18 mouse cellular contexts compared by ENCODE assay signal in genomic region chr6:117159710-117160690, GRCm38 (mm10). TPM values are rescaled to one million over a fixed set of nuclear protein-coding genes. Genes with fewer than 3 reads are reported as not detected.
A peak's percentile ranks its signal among the peaks of the same experiment; 100 is the strongest.
DNase-seq lines count a peak whose midpoint lies in the region; ATAC-seq and TF ChIP-seq lines count a peak whose summit lies in the region.
"Had no signal": no experiment of that assay in that cellular context is flagged by ENCODE, and none has a peak within 500 bp of the region (broad histone marks: within the 10 kb centered on the region; RNA-seq: fewer than 3 reads in every experiment).

No protein-coding gene starts in this region.

- H3K9me3 ChIP-seq in midbrain, embryonic 11.5 days (ENCODE audit: control insufficient read depth, low read length), result no peaks in the 10 kb centered on the region
- H3K9me3 ChIP-seq in midbrain, embryonic 13.5 days, result no peaks in the 10 kb centered on the region
- H3K9me3 ChIP-seq: embryonic facial prominence, embryonic 15.5 days; hindbrain, embryonic 13.5 days; limb, embryonic 12.5 days had no signal

- 87% methylated on average over 16 of the region's 16 CpGs for WGBS in midbrain, embryonic 11.5 days
- WGBS in midbrain, embryonic 13.5 days, result 90% methylated on average over 16 of the region's 16 CpGs
- 38% methylated on average over 16 of the region's 16 CpGs for WGBS in kidney, adult 2 months
- WGBS in lung, adult 2 months, result 40% methylated on average over 16 of the region's 16 CpGs

- no peak overlapping the region for H3K9ac ChIP-seq in midbrain, embryonic 11.5 days (ENCODE audit: low read length)
- no peak overlapping the region for H3K9ac ChIP-seq in midbrain, embryonic 13.5 days (replicated peaks)
- H3K9ac ChIP-seq: embryonic facial prominence, embryonic 15.5 days; hindbrain, embryonic 13.5 days; limb, embryonic 12.5 days had no signal

- no peak for TF ChIP-seq CTCF in kidney, adult 2 months (conservative IDR thresholded peaks at IDR 0.05; ENCODE audit: insufficient read depth, insufficient read length, low read depth, low read length)
- TF ChIP-seq CTCF in lung, adult 2 months (IDR thresholded peaks at IDR 0.05; ENCODE audit: insufficient read depth, low read length), result no peak

- no peak for ATAC-seq in midbrain, embryonic 11.5 days (ENCODE audit: low FRiP score)
- no peak for ATAC-seq in midbrain, embryonic 13.5 days
- ATAC-seq: midbrain, embryonic 16.5 days had no signal

- TF ChIP-seq POLR2A in kidney, adult 2 months (IDR thresholded peaks at IDR 0.05; ENCODE audit: low read depth, low read length), result no peak
- no peak for TF ChIP-seq POLR2A in lung, adult 2 months (IDR thresholded peaks at IDR 0.05; ENCODE audit: borderline replicate concordance, extremely low read depth, low read depth, low read length)

- no peak overlapping the region for H3K4me2 ChIP-seq in midbrain, embryonic 11.5 days
- no peak overlapping the region for H3K4me2 ChIP-seq in midbrain, embryonic 13.5 days (replicated peaks)
- H3K4me2 ChIP-seq: embryonic facial prominence, embryonic 15.5 days; hindbrain, embryonic 13.5 days; limb, embryonic 12.5 days had no signal

- H3K36me3 ChIP-seq in midbrain, embryonic 11.5 days (ENCODE audit: control insufficient read depth, insufficient read depth, low read length), result no peaks in the 10 kb centered on the region
- no peaks in the 10 kb centered on the region for H3K36me3 ChIP-seq in midbrain, embryonic 13.5 days
- no peaks in the 10 kb centered on the region for H3K36me3 ChIP-seq in kidney, adult 2 months (ENCODE audit: control insufficient read depth, insufficient read depth, low read length)
- H3K36me3 ChIP-seq: embryonic facial prominence, embryonic 15.5 days; hindbrain, embryonic 13.5 days; limb, embryonic 12.5 days had no signal

- no peak overlapping the region for H3K27ac ChIP-seq in midbrain, embryonic 11.5 days (ENCODE audit: low read depth, low read length)
- H3K27ac ChIP-seq in midbrain, embryonic 13.5 days, result no peak overlapping the region
- H3K27ac ChIP-seq in kidney, adult 2 months (ENCODE audit: insufficient read depth, low read depth, low read length), result peak overlapping the region; percentile 11; the same call in 1 of the 2 replicates
- H3K27ac ChIP-seq: embryonic facial prominence, embryonic 15.5 days; hindbrain, embryonic 13.5 days; limb, embryonic 12.5 days; macrophage had no signal

- H3K27me3 ChIP-seq in midbrain, embryonic 11.5 days (ENCODE audit: control insufficient read depth, insufficient read depth, low read length), result no peaks in the 10 kb centered on the region
- no peaks in the 10 kb centered on the region for H3K27me3 ChIP-seq in midbrain, embryonic 13.5 days
- H3K27me3 ChIP-seq in kidney, adult 2 months (replicated peaks; ENCODE audit: control insufficient read depth, insufficient read depth, low read length), result no peaks in the 10 kb centered on the region
- H3K27me3 ChIP-seq: embryonic facial prominence, embryonic 15.5 days; hindbrain, embryonic 13.5 days had no signal

- DNase-seq in midbrain, embryonic 11.5 days (ENCODE audit: low spot score, missing footprints), result peak; percentile 53
- peak; percentile 61 for DNase-seq in kidney, adult 2 months
- DNase-seq in kidney, postnatal 14 days, result peak; percentile 57
- DNase-seq in yolk sac, embryonic 10.5 days (ENCODE audit: low spot score), result peak; percentile 26
- no peak for DNase-seq in lung, adult 2 months
- DNase-seq in layer of hippocampus, postnatal 25 days (ENCODE audit: extremely low spot score in 1 of 2, low spot score in 1 of 2), result no peak
- DNase-seq: adrenal gland, postnatal 14 days; cerebellum, postnatal 14 days; gastrocnemius, postnatal 36 days; layer of hippocampus, postnatal 36 days; right cerebral cortex, postnatal 25 days; thymus, adult 2 months had no signal

- 0 out of 2 replicates have a peak, but pooled peaks cover 2% of the 10 kb centered on the region for H3K4me1 ChIP-seq in midbrain, embryonic 11.5 days (ENCODE audit: control insufficient read depth, insufficient read depth, low read length)
- no peaks in the 10 kb centered on the region for H3K4me1 ChIP-seq in midbrain, embryonic 13.5 days (replicated peaks)
- no peaks in the 10 kb centered on the region for H3K4me1 ChIP-seq in kidney, adult 2 months (ENCODE audit: control insufficient read depth, insufficient read depth, low read length)
- no peaks in the 10 kb centered on the region for H3K4me1 ChIP-seq in lung, adult 2 months (ENCODE audit: control insufficient read depth, insufficient read depth, low read length)
- H3K4me1 ChIP-seq: hindbrain, embryonic 13.5 days had no signal

- no peak overlapping the region for H3K4me3 ChIP-seq in midbrain, embryonic 11.5 days (ENCODE audit: low read depth, low read length)
- H3K4me3 ChIP-seq in midbrain, embryonic 13.5 days (replicated peaks), result no peak overlapping the region
- H3K4me3 ChIP-seq in kidney, adult 2 months (ENCODE audit: insufficient read depth, low read depth, low read length), result no peak overlapping the region
- H3K4me3 ChIP-seq in lung, adult 2 months (replicated peaks; ENCODE audit: extremely low read depth, low read depth, low read length), result no peak overlapping the region
- H3K4me3 ChIP-seq: embryonic facial prominence, embryonic 15.5 days; hindbrain, embryonic 13.5 days; limb, embryonic 12.5 days had no signal

RNA-seq across cellular contexts. Expression of gene Cxcl12, which starts 8.3 kb away (rescaled TPM):
- 70.9 and 79.2 TPM in 2 replicates for polyA plus RNA-seq in midbrain, embryonic 11.5 days (2014; fragmentation: Nextera tagmentation; extraction: Ambion mirVana)
- 50.3 and 61.2 TPM in 2 replicates for polyA plus RNA-seq in midbrain, embryonic 13.5 days (2015; fragmentation: Nextera tagmentation; extraction: Ambion mirVana)
- polyA plus RNA-seq in kidney, adult 2 months (2012; rRNA removed), result 326 and 361 TPM in 2 replicates
- 177 and 189 TPM in 2 replicates for polyA plus RNA-seq in lung, adult 2 months (2012; rRNA removed)
- total RNA-seq in layer of hippocampus, postnatal 25 days (2021), result 10 to 100 TPM; 41.5 to 50.2 TPM

Comparison
In these comparisons a context has a peak if more than half of its experiments do, and no peak if none do; other contexts are left out.
1. DNase-seq: peak in midbrain, embryonic 11.5 days (single experiment), kidney, adult 2 months (single experiment), kidney, postnatal 14 days (single experiment) and yolk sac, embryonic 10.5 days (single experiment); none in lung, adult 2 months (single experiment) and layer of hippocampus, postnatal 25 days (0 of 2).